Mouse (Mus musculus) kidney, postnatal 36 days (tissue): ENCODE results near the gene Smco3.

Source experiments
- DNase-seq, 2 experiments: peaks; one replicate each; pipeline ENCODE4 v3.0.0; 2021 to 2022; ENCODE audit warnings: mixed read lengths in 2 of 2

The Smco3 gene

GRCm38 (mm10) chr6:136845706-136846480 is 10.6 kb upstream of the Smco3 start:
- DNase-seq = no peak

GRCm38 (mm10) chr6:136844903-136845302 is 9.7 kb upstream of the Smco3 start:
- no peak for DNase-seq

GRCm38 (mm10) chr6:136837323-136837722 is 2.1 kb upstream of the Smco3 start:
- DNase-seq = no peak

GRCm38 (mm10) chr6:136831712-136832111 is 3.5 kb downstream of the Smco3 start:
- no peak for DNase-seq

- DNase-seq = no peak
Observed at GRCm38 (mm10) chr6:136828681-136829080, 6.6 kb downstream of the Smco3 start.

GRCm38 (mm10) chr6:136827881-136828561 is 7.2 kb downstream of the Smco3 start, which contains the start of gene Wbp11:
Gene Wbp11 (minus strand): TSS chr6:136828233.
- DNase-seq = peak; percentile 96 to 98

GRCm38 (mm10) chr6:136827516-136827880 is 7.8 kb downstream of the Smco3 start, which contains the start of gene BC049715:
Gene BC049715 (plus strand): TSS chr6:136827626.
- DNase-seq = peak; percentile 63 to 66

GRCm38 (mm10) chr6:136827116-136827515 is 8.1 kb downstream of the Smco3 start:
- no peak for DNase-seq

GRCm38 (mm10) chr6:136824987-136825386 is 10.3 kb downstream of the Smco3 start:
- DNase-seq = no peak

GRCm38 (mm10) chr6:136821086-136821485 is 14.2 kb downstream of the Smco3 start:
- DNase-seq = no peak

- DNase-seq = no peak
Observed at GRCm38 (mm10) chr6:136820381-136820780, 14.9 kb downstream of the Smco3 start.

GRCm38 (mm10) chr6:136817549-136817948 is 17.7 kb downstream of the Smco3 start:
- DNase-seq = no peak

GRCm38 (mm10) chr6:136816826-136817225 is 18.4 kb downstream of the Smco3 start:
- no peak for DNase-seq

GRCm38 (mm10) chr6:136815381-136815780 is 19.9 kb downstream of the Smco3 start:
- DNase-seq = no peak

- peak; percentile 28 to 38 for DNase-seq
Observed at GRCm38 (mm10) chr6:136813117-136813516, 22.1 kb downstream of the Smco3 start.

- peak; percentile 64 to 72 for DNase-seq
Observed at GRCm38 (mm10) chr6:136811196-136811595, 24.1 kb downstream of the Smco3 start.

GRCm38 (mm10) chr6:136809673-136810072 is 25.6 kb downstream of the Smco3 start:
- DNase-seq = no peak

- DNase-seq = peak; percentile 60 to 66
Observed at GRCm38 (mm10) chr6:136809077-136809476, 26.2 kb downstream of the Smco3 start.

- DNase-seq = peak; percentile 35 to 56
Observed at GRCm38 (mm10) chr6:136808631-136809046, 26.6 kb downstream of the Smco3 start.

GRCm38 (mm10) chr6:136808014-136808417 is 27.2 kb downstream of the Smco3 start, which contains the start of gene H2afj:
Gene H2afj (plus strand): TSS chr6:136808244.
- peak; percentile 98 for DNase-seq

- DNase-seq = no peak
Observed at GRCm38 (mm10) chr6:136807395-136808013, 27.7 kb downstream of the Smco3 start.

- DNase-seq = no peak
Observed at GRCm38 (mm10) chr6:136806819-136807218, 28.4 kb downstream of the Smco3 start.

GRCm38 (mm10) chr6:136805409-136805775 is 29.9 kb downstream of the Smco3 start:
- no peak for DNase-seq
